Comparison of ENCODE assay signal across 8 mouse cellular contexts in the genomic region with DNA sequence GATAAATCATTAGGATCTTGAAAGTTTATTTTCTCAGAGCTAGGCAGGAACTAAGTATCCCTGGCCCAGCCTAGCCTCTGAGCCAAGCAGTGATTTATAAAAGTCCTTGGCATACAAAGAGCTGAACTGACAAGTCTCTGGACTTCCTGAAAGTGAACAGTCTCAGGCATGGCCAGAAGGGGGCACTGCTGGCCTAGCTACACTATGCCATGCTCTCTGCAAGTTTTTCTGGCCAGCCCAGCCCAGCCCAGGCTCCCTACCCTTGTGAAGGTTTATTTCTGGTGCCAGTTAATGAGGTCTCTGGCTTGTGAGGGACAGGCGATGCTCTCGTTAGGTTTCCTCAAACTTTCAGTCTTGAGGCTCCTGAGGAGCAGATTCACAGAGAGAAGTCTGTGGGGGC.
DNase-seq lines count a peak whose midpoint lies in the region; ATAC-seq and TF ChIP-seq lines count a peak whose summit lies in the region.

No protein-coding gene starts in this region.

- ATAC-seq in forebrain, embryonic 14.5 days = peak; percentile 52
- ATAC-seq in heart, postnatal 0 days (ENCODE audit: insufficient read depth, low read depth) = peak; percentile 48
- ATAC-seq in liver, postnatal 0 days = peak; percentile 52

- H3K4me3 ChIP-seq in CH12.LX (replicated peaks in 1 of 3; ENCODE audit: low read depth in 2 of 3, low read length in 2 of 3, poor library complexity in 1 of 3) = no peak overlapping the region
- no peak overlapping the region for H3K4me3 ChIP-seq in brown adipose tissue, adult 24 weeks (ENCODE audit: insufficient read depth, low read depth, low read length)
- H3K4me3 ChIP-seq in forebrain, embryonic 14.5 days (ENCODE audit: low read depth, low read length) = no peak overlapping the region
- H3K4me3 ChIP-seq in heart, postnatal 0 days (ENCODE audit: low read depth, low read length) = no peak overlapping the region
- no peak overlapping the region for H3K4me3 ChIP-seq in liver, postnatal 0 days (ENCODE audit: low read depth, low read length)

- H3K79me2 ChIP-seq in CH12.LX (replicated peaks; ENCODE audit: control insufficient read depth, extremely low read depth, insufficient read depth, poor library complexity, severe bottlenecking) = no peaks in the 10 kb centered on the region

- no peak for TF ChIP-seq EP300 in CH12.LX (IDR thresholded peaks at IDR 0.05; ENCODE audit: low read length)
- TF ChIP-seq EP300 in heart, postnatal 0 days (IDR thresholded peaks at IDR 0.05; ENCODE audit: low read depth) = no peak
- no peak for TF ChIP-seq EP300 in liver, postnatal 0 days (IDR thresholded peaks at IDR 0.05; ENCODE audit: low read depth)

- DNase-seq in CH12.LX (ENCODE audit: extremely low read depth) = peak; percentile 68
- DNase-seq in forebrain, embryonic 14.5 days (ENCODE audit: low spot score) = peak; percentile 84
- DNase-seq in heart, postnatal 0 days (ENCODE audit: low spot score) = peak; percentile 91
- DNase-seq in kidney, postnatal 36 days = peak; percentile 94 to 96
- peak; percentile 80 for DNase-seq in liver, postnatal 0 days
- peak; percentile 83 for DNase-seq in ovary, adult 18-20 months (ENCODE audit: low spot score)
- peak; percentile 73 for DNase-seq in thymus, postnatal 0 days (ENCODE audit: low spot score)

- H3K4me1 ChIP-seq in CH12.LX (ENCODE audit: control insufficient read depth in 1 of 2, insufficient read depth in 2 of 2) = peaks cover 0 to 10% of the 10 kb centered on the region in 2 experiments; a peak in 1 of 4 replicates
- H3K4me1 ChIP-seq in brown adipose tissue, adult 24 weeks (ENCODE audit: control insufficient read depth, insufficient read depth, insufficient read length, low read length) = peaks cover 27% of the 10 kb centered on the region
- H3K4me1 ChIP-seq in forebrain, embryonic 14.5 days (ENCODE audit: control insufficient read depth, insufficient read depth, low read length) = peaks cover 15% of the 10 kb centered on the region; the same call in 1 of the 2 replicates
- peaks cover 24% of the 10 kb centered on the region; the same call in 1 of the 2 replicates for H3K4me1 ChIP-seq in heart, postnatal 0 days (ENCODE audit: control insufficient read depth, insufficient read depth)
- H3K4me1 ChIP-seq in liver, postnatal 0 days (ENCODE audit: insufficient read depth) = peaks cover 2% of the 10 kb centered on the region; the same call in 1 of the 2 replicates

- H3K36me3 ChIP-seq in CH12.LX (replicated peaks in 1 of 2; ENCODE audit: control insufficient read depth in 1 of 2, insufficient read depth in 1 of 2, low read length in 1 of 2) = peaks cover 4 to 86% of the 10 kb centered on the region in 2 experiments
- H3K36me3 ChIP-seq in forebrain, embryonic 14.5 days (ENCODE audit: control insufficient read depth, insufficient read depth, low read length) = peaks cover 46% of the 10 kb centered on the region
- peaks cover 24% of the 10 kb centered on the region for H3K36me3 ChIP-seq in heart, postnatal 0 days (replicated peaks; ENCODE audit: control insufficient read depth, insufficient read depth, low read length)
- peaks cover 3% of the 10 kb centered on the region; the same call in 1 of the 2 replicates for H3K36me3 ChIP-seq in liver, postnatal 0 days (replicated peaks; ENCODE audit: insufficient read depth, low read length)

- H3K27me3 ChIP-seq in CH12.LX (replicated peaks) = no peaks in the 10 kb centered on the region
- H3K27me3 ChIP-seq in forebrain, embryonic 14.5 days (replicated peaks; ENCODE audit: control insufficient read depth, insufficient read depth, low read length) = no peaks in the 10 kb centered on the region
- H3K27me3 ChIP-seq in heart, postnatal 0 days (ENCODE audit: control insufficient read depth, insufficient read depth, low read length) = no peaks in the 10 kb centered on the region
- no peaks in the 10 kb centered on the region for H3K27me3 ChIP-seq in liver, postnatal 0 days (ENCODE audit: insufficient read depth, low read length)

- no peak overlapping the region for H3K9ac ChIP-seq in CH12.LX (ENCODE audit: insufficient read depth, low read depth)
- no peak overlapping the region; the same call in 1 of the 2 replicates for H3K9ac ChIP-seq in forebrain, embryonic 14.5 days (ENCODE audit: low read length)
- H3K9ac ChIP-seq in heart, postnatal 0 days (replicated peaks; ENCODE audit: low read depth, low read length) = no peak overlapping the region
- no peak overlapping the region for H3K9ac ChIP-seq in liver, postnatal 0 days (replicated peaks)

- H3K9me3 ChIP-seq in CH12.LX (replicated peaks; ENCODE audit: low read length) = no peaks in the 10 kb centered on the region
- no peaks in the 10 kb centered on the region for H3K9me3 ChIP-seq in forebrain, embryonic 14.5 days (replicated peaks; ENCODE audit: control insufficient read depth, low read length)
- H3K9me3 ChIP-seq in heart, postnatal 0 days (replicated peaks; ENCODE audit: control insufficient read depth, low read length) = no peaks in the 10 kb centered on the region
- H3K9me3 ChIP-seq in liver, postnatal 0 days (ENCODE audit: low read length) = no peaks in the 10 kb centered on the region

- H3K27ac ChIP-seq in CH12.LX (ENCODE audit: insufficient read depth, low read depth) = no peak overlapping the region
- peak overlapping the region; percentile 39 for H3K27ac ChIP-seq in brown adipose tissue, adult 24 weeks (replicated peaks; ENCODE audit: low read depth, low read length)
- no peak overlapping the region for H3K27ac ChIP-seq in forebrain, embryonic 14.5 days (ENCODE audit: low read depth, low read length)
- no peak overlapping the region for H3K27ac ChIP-seq in heart, postnatal 0 days (ENCODE audit: low read depth)
- H3K27ac ChIP-seq in liver, postnatal 0 days (ENCODE audit: low read depth) = no peak overlapping the region

- H3K4me2 ChIP-seq in CH12.LX (ENCODE audit: insufficient read depth, low read depth, poor library complexity, severe bottlenecking) = no peak overlapping the region
- no peak overlapping the region for H3K4me2 ChIP-seq in forebrain, embryonic 14.5 days (ENCODE audit: low read length)
- H3K4me2 ChIP-seq in heart, postnatal 0 days (ENCODE audit: low read depth, low read length) = no peak overlapping the region
- no peak overlapping the region for H3K4me2 ChIP-seq in liver, postnatal 0 days (ENCODE audit: low read depth, low read length)

- dilution Hi-C loops in CH12.LX (cut with MboI; ENCODE audit: extremely low pct_ligation_motif_present, extremely low pct_unique_long_range_greater_than_20kb, low sequenced_read_pairs) = no loop called here

- no peak for TF ChIP-seq POLR2A in CH12.LX (IDR thresholded peaks at IDR 0.05; ENCODE audit: low read depth, low read length)

- WGBS in forebrain, embryonic 14.5 days = 9% methylated on average over 2 of the region's 2 CpGs
- WGBS in heart, postnatal 0 days = 7% methylated on average over 2 of the region's 2 CpGs
- 34% methylated on average over 2 of the region's 2 CpGs for WGBS in liver, postnatal 0 days (ENCODE audit: insufficient replicate concordance)

- peak; percentile 41 to 96 for TF ChIP-seq CTCF in CH12.LX (conservative IDR thresholded peaks at IDR 0.05 in 1 of 2, IDR thresholded peaks at IDR 0.05 in 1 of 2; ENCODE audit: low read depth in 2 of 2, low read length in 2 of 2)
- peak; percentile 96 for TF ChIP-seq CTCF in heart, postnatal 0 days (IDR thresholded peaks at IDR 0.05; ENCODE audit: low read depth)
- TF ChIP-seq CTCF in liver, postnatal 0 days (IDR thresholded peaks at IDR 0.05; ENCODE audit: low read depth) = peak; percentile 86

- peak; percentile 96 for TF ChIP-seq RAD21 in CH12.LX (IDR thresholded peaks at IDR 0.05; ENCODE audit: low read depth, low read length)

- in situ Hi-C loops in CH12.LX (cut with MboI; ENCODE audit: low pct_ligation_motif_present, low pct_unique_long_range_greater_than_20kb, low sequenced_read_pairs) = no loop called here

TF ChIP-seq in CH12.LX, 34 proteins besides CTCF, POLR2A, EP300 and RAD21:
- TF ChIP-seq RCOR1 (conservative IDR thresholded peaks at IDR 0.05; ENCODE audit: low read depth, low read length) = no peak
- 0 out of 2 replicates have a peak, but pooled peaks have one; percentile 27 for TF ChIP-seq IRF4 (IDR thresholded peaks at IDR 0.05; ENCODE audit: low read depth, low read length)
- TF ChIP-seq USF1 (IDR thresholded peaks at IDR 0.05; ENCODE audit: low read depth, low read length) = no peak
- no peak for TF ChIP-seq JUN (IDR thresholded peaks at IDR 0.05; ENCODE audit: insufficient read depth, low read depth, low read length)
- TF ChIP-seq BHLHE40 (IDR thresholded peaks at IDR 0.05; ENCODE audit: low read depth, low read length) = no peak
- no peak for TF ChIP-seq MXI1 (IDR thresholded peaks at IDR 0.05; ENCODE audit: low read depth, low read length)
- TF ChIP-seq MEF2A (IDR thresholded peaks at IDR 0.05; ENCODE audit: borderline replicate concordance, low read depth, low read length) = no peak
- no peak for TF ChIP-seq ZNF384 (IDR thresholded peaks at IDR 0.05; ENCODE audit: low read depth, low read length)
- TF ChIP-seq MAZ (IDR thresholded peaks at IDR 0.05; ENCODE audit: low read depth, low read length) = no peak
- no peak for TF ChIP-seq UBTF (IDR thresholded peaks at IDR 0.05; ENCODE audit: low read depth, low read length)
- no peak for TF ChIP-seq NRF1 (IDR thresholded peaks at IDR 0.05; ENCODE audit: low read depth, low read length)
- TF ChIP-seq SIN3A (IDR thresholded peaks at IDR 0.05; ENCODE audit: low read length) = no peak
- no peak; the same call in 1 of the 2 replicates for TF ChIP-seq NELFE (IDR thresholded peaks at IDR 0.05; ENCODE audit: low read depth, low read length)
- no peak for TF ChIP-seq TCF12 (IDR thresholded peaks at IDR 0.05; ENCODE audit: low read depth, low read length)
- peak; percentile 67 for TF ChIP-seq ELF1 (IDR thresholded peaks at IDR 0.05; ENCODE audit: low read depth, low read length)
- TF ChIP-seq SMC3 (IDR thresholded peaks at IDR 0.05; ENCODE audit: low read depth, low read length) = peak; percentile 98
- no peak for TF ChIP-seq GABPA (IDR thresholded peaks at IDR 0.05; ENCODE audit: insufficient replicate concordance, low read depth, low read length)
- no peak for TF ChIP-seq USF2 (conservative IDR thresholded peaks at IDR 0.05; ENCODE audit: low read depth, low read length)
- TF ChIP-seq MYC (IDR thresholded peaks at IDR 0.05; ENCODE audit: low read depth, low read length) = no peak
- TF ChIP-seq ZC3H11A (IDR thresholded peaks at IDR 0.05; ENCODE audit: low read depth, low read length) = peak; percentile 85
- TF ChIP-seq CHD2 (IDR thresholded peaks at IDR 0.05; ENCODE audit: low read length) = no peak
